Mouse (Mus musculus) kidney, embryonic 15.5 days (tissue): Measurements from ENCODE around the gene Slx1b. TPM values are rescaled to one million over a fixed set of nuclear protein-coding genes. Genes with fewer than 3 reads are reported as not detected.
A peak's percentile ranks its signal among the peaks of the same experiment; 100 is the strongest.

Source experiments
- ATAC-seq: fragments of 200-750 bp; cut with Nextera tagmentation; replicated peaks from 2 replicates; pipeline ENCODE4 v1.8.0; 2017; ENCODE audit warnings: moderate TSS enrichment; ENCODE audit not compliant: low FRiP score
- H3K27ac ChIP-seq: fragments of 300-500 bp; sonication (generic); 2 replicates; pipeline ENCODE4 v1.5.1; 2015; ENCODE audit warnings: mild to moderate bottlenecking, inconsistent platforms
- H3K27me3 ChIP-seq: fragments of 300-500 bp; sonication (generic); 2 replicates; pipeline ENCODE4 v1.6.1; 2015; ENCODE audit warnings: inconsistent platforms
- H3K36me3 ChIP-seq: fragments of 300-500 bp; sonication (generic); 2 replicates; pipeline ENCODE4 v1.6.1; 2015; ENCODE audit warnings: inconsistent platforms
- H3K4me1 ChIP-seq: fragments of 300-500 bp; sonication (generic); 2 replicates; pipeline ENCODE4 v1.6.1; 2015; ENCODE audit warnings: inconsistent platforms
- H3K4me2 ChIP-seq: fragments of 300-500 bp; sonication (generic); 2 replicates; pipeline ENCODE4 v1.6.1; 2015; ENCODE audit warnings: moderate library complexity, mild to moderate bottlenecking, inconsistent platforms
- H3K4me3 ChIP-seq: fragments of 300-500 bp; sonication (generic); replicated peaks from 2 replicates; pipeline ENCODE4 v1.5.1; 2015; ENCODE audit warnings: mild to moderate bottlenecking, inconsistent platforms
- H3K9ac ChIP-seq: fragments of 300-500 bp; sonication (generic); 2 replicates; pipeline ENCODE4 v1.6.1; 2015; ENCODE audit warnings: mild to moderate bottlenecking, inconsistent platforms
- H3K9me3 ChIP-seq: fragments of 300-500 bp; sonication (generic); replicated peaks from 2 replicates; pipeline ENCODE4 v1.6.1; 2016; ENCODE audit warnings: inconsistent platforms
- WGBS: fragments of 180-500 bp; shearing (Covaris S2); methylation state at CpG from one replicate; pipeline ENCODE4 v1.1.7; 2015; ENCODE audit warnings: mixed read lengths; 5-methylcytosine and 5-hydroxymethylcytosine counted together
- polyA plus RNA-seq: library from polyadenylated mRNA; unstranded; fragments of >200 nt; fragmentation: Nextera tagmentation; extraction: Ambion mirVana; gene quantifications from 2 replicates; pipeline ENCODE4 v1.2.1, GENCODE M21; 2015

Gene Slx1b
- polyA plus RNA-seq, 1 experiment from 2014 or later: 12.9 TPM

GRCm38 (mm10) chr7:126701559-126702357, 6.2 kb upstream of the Slx1b start:
- Histone ChIP-seq H3K27ac (no peak overlapping the region), H3K27me3 (peaks cover 44% of the 10 kb centered on the region), H3K9me3 (no peaks in the 10 kb centered on the region), H3K9ac (0 out of 2 replicates have a peak overlapping the region, but pooled peaks have one; percentile 14), H3K4me3 (no peak overlapping the region), H3K36me3 (peaks cover 17% of the 10 kb centered on the region; the same call in 1 of the 2 replicates), H3K4me1 (peaks cover 32% of the 10 kb centered on the region), H3K4me2 (peak overlapping the region; percentile 39)
- ATAC-seq: no peak
- 59% methylated on average over 24 of the region's 24 CpGs for WGBS

- ATAC-seq: peak; percentile 24; the same call in 1 of the 2 replicates
- Histone ChIP-seq H3K27me3 (peaks cover 43% of the 10 kb centered on the region), H3K4me3 (no peak overlapping the region), H3K4me2 (peak overlapping the region; percentile 39), H3K9me3 (no peaks in the 10 kb centered on the region), H3K27ac (no peak overlapping the region), H3K9ac (0 out of 2 replicates have a peak overlapping the region, but pooled peaks have one; percentile 14), H3K4me1 (peaks cover 38% of the 10 kb centered on the region), H3K36me3 (peaks cover 17% of the 10 kb centered on the region; the same call in 1 of the 2 replicates)
- 6% methylated on average over 11 of the region's 11 CpGs for WGBS
These were observed 5.5 kb upstream of the Slx1b start for GRCm38 (mm10) chr7:126701070-126701469.

GRCm38 (mm10) chr7:126700063-126701015, 4.8 kb upstream of the Slx1b start:
- peaks cover 17% of the 10 kb centered on the region; the same call in 1 of the 2 replicates for H3K36me3 ChIP-seq
- WGBS: 82% methylated on average over 25 of the region's 25 CpGs
- H3K27me3 ChIP-seq: peaks cover 35% of the 10 kb centered on the region
- no peak overlapping the region for H3K9ac ChIP-seq
- no peak overlapping the region for H3K4me3 ChIP-seq
- no peak overlapping the region for H3K4me2 ChIP-seq
- ATAC-seq: no peak
- H3K9me3 ChIP-seq: no peaks in the 10 kb centered on the region
- H3K27ac ChIP-seq: no peak overlapping the region
- H3K4me1 ChIP-seq: peaks cover 38% of the 10 kb centered on the region

GRCm38 (mm10) chr7:126697838-126698237, 2.3 kb upstream of the Slx1b start:
- Histone ChIP-seq H3K4me3 (no peak overlapping the region), H3K27ac (no peak overlapping the region), H3K9me3 (no peaks in the 10 kb centered on the region), H3K4me1 (peaks cover 34% of the 10 kb centered on the region), H3K9ac (no peak overlapping the region), H3K4me2 (no peak overlapping the region), H3K36me3 (peaks cover 17% of the 10 kb centered on the region; the same call in 1 of the 2 replicates), H3K27me3 (peaks cover 11% of the 10 kb centered on the region; the same call in 1 of the 2 replicates)
- 96% methylated on average over 8 of the region's 8 CpGs for WGBS
- no peak for ATAC-seq

GRCm38 (mm10) chr7:126696886-126697285, 1.3 kb upstream of the Slx1b start:
- peaks cover 26% of the 10 kb centered on the region for H3K36me3 ChIP-seq
- no peaks in the 10 kb centered on the region for H3K9me3 ChIP-seq
- WGBS: 73% methylated on average over 3 of the region's 3 CpGs
- peak overlapping the region; percentile 93 for H3K4me3 ChIP-seq
- H3K27ac ChIP-seq: no peak overlapping the region
- peak overlapping the region; percentile 76; the same call in 1 of the 2 replicates for H3K9ac ChIP-seq
- H3K27me3 ChIP-seq: 0 out of 2 replicates have a peak, but pooled peaks cover 2% of the 10 kb centered on the region
- peak overlapping the region; percentile 90 for H3K4me2 ChIP-seq
- peaks cover 34% of the 10 kb centered on the region for H3K4me1 ChIP-seq
- no peak for ATAC-seq

- peak overlapping the region; percentile 90 for H3K4me2 ChIP-seq
- ATAC-seq: no peak; the same call in 1 of the 2 replicates
- no peaks in the 10 kb centered on the region for H3K9me3 ChIP-seq
- H3K9ac ChIP-seq: peak overlapping the region; percentile 76
- no peaks in the 10 kb centered on the region for H3K27me3 ChIP-seq
- WGBS: 3% methylated on average over 17 of the region's 17 CpGs
- peaks cover 31% of the 10 kb centered on the region for H3K4me1 ChIP-seq
- H3K36me3 ChIP-seq: peaks cover 31% of the 10 kb centered on the region
- peak overlapping the region; percentile 93 for H3K4me3 ChIP-seq
- H3K27ac ChIP-seq: peak overlapping the region; percentile 98
These were observed 719 bp upstream of the Slx1b start for GRCm38 (mm10) chr7:126696303-126696702.

GRCm38 (mm10) chr7:126695210-126695611, 373 bp downstream of the Slx1b start, which contains the start of gene Bola2:
Gene Bola2 (plus strand): TSS chr7:126695401.
- Histone ChIP-seq H3K27me3 (no peaks in the 10 kb centered on the region), H3K4me2 (peak within 1 kb of the TSS; percentile 90), H3K36me3 (peaks cover 39% of the 10 kb centered on the region), H3K9ac (peak within 1 kb of the TSS; percentile 85), H3K4me1 (peaks cover 25% of the 10 kb centered on the region), H3K27ac (peak within 1 kb of the TSS; percentile 98), H3K9me3 (no peaks in the 10 kb centered on the region), H3K4me3 (peak within 1 kb of the TSS; percentile 93)
- WGBS: under 1% methylated on average over 31 of the region's 31 CpGs
- ATAC-seq: peak; percentile 64

- H3K9ac ChIP-seq: peak overlapping the region; percentile 85
- WGBS: 21% methylated on average over 10 of the region's 10 CpGs
- H3K36me3 ChIP-seq: peaks cover 40% of the 10 kb centered on the region
- H3K4me1 ChIP-seq: peaks cover 25% of the 10 kb centered on the region
- H3K9me3 ChIP-seq: no peaks in the 10 kb centered on the region
- peak overlapping the region; percentile 93 for H3K4me3 ChIP-seq
- ATAC-seq: no peak
- no peaks in the 10 kb centered on the region for H3K27me3 ChIP-seq
- H3K27ac ChIP-seq: peak overlapping the region; percentile 98
- peak overlapping the region; percentile 90 for H3K4me2 ChIP-seq
These were observed 1.0 kb downstream of the Slx1b start for GRCm38 (mm10) chr7:126694441-126695051.

GRCm38 (mm10) chr7:126693781-126694180, 1.8 kb downstream of the Slx1b start:
- Histone ChIP-seq H3K4me1 (peaks cover 25% of the 10 kb centered on the region), H3K4me2 (no peak overlapping the region), H3K27me3 (no peaks in the 10 kb centered on the region), H3K27ac (no peak overlapping the region), H3K9ac (no peak overlapping the region), H3K36me3 (peaks cover 35% of the 10 kb centered on the region), H3K9me3 (no peaks in the 10 kb centered on the region), H3K4me3 (no peak overlapping the region)
- ATAC-seq: no peak
- WGBS: 87% methylated on average over 7 of the region's 7 CpGs

- no peak overlapping the region for H3K4me3 ChIP-seq
- H3K4me2 ChIP-seq: no peak overlapping the region
- peaks cover 25% of the 10 kb centered on the region for H3K4me1 ChIP-seq
- ATAC-seq: no peak
- H3K9me3 ChIP-seq: no peaks in the 10 kb centered on the region
- peaks cover 35% of the 10 kb centered on the region for H3K36me3 ChIP-seq
- no peaks in the 10 kb centered on the region for H3K27me3 ChIP-seq
- 38% methylated on average over 3 of the region's 3 CpGs for WGBS
- no peak overlapping the region for H3K27ac ChIP-seq
- no peak overlapping the region for H3K9ac ChIP-seq
These were observed 2.3 kb downstream of the Slx1b start for GRCm38 (mm10) chr7:126693256-126693655.

GRCm38 (mm10) chr7:126692426-126692825, 3.2 kb downstream of the Slx1b start:
- Histone ChIP-seq H3K4me1 (peaks cover 25% of the 10 kb centered on the region), H3K4me3 (no peak overlapping the region), H3K36me3 (peaks cover 30% of the 10 kb centered on the region), H3K4me2 (no peak overlapping the region), H3K27ac (no peak overlapping the region), H3K27me3 (no peaks in the 10 kb centered on the region), H3K9ac (no peak overlapping the region), H3K9me3 (no peaks in the 10 kb centered on the region)
- no peak for ATAC-seq
- WGBS: 95% methylated on average over 26 of the region's 26 CpGs
